Mouse (Mus musculus): ENCODE measurements around the gene Klf16.
A peak's percentile ranks its signal among the peaks of the same experiment; 100 is the strongest.

DNA sequence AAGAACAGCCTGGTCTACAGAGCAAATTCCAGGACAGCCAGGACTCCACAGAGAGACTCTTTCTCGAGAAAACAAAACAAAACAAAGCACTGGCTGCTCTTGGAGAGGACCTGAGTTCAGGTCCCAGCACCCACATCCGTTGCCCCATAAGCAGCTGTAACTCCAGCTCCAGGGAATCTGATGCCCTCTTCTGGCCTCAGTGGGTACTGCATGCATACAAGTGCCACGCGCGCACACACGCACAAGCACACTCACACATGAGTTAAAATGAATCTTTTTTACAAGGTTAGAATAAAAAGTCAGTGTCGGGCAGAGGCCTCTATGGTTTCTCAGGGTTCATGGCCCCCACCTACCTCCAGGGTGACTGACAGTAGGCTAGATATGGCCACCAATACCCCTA lies 53.8 kb downstream of the Klf16 start:
- TF ChIP-seq CTCF (IDR thresholded peaks at IDR 0.05; ENCODE audit: low read depth) (peak; percentile 72), EP300 (IDR thresholded peaks at IDR 0.05; ENCODE audit: low read depth) (no peak)
